Mouse (Mus musculus): ENCODE data around the gene Ccl1. TPM values are rescaled to one million over a fixed set of nuclear protein-coding genes. Genes with fewer than 3 reads are reported as not detected.

Ccl1 gene
- not detected for polyA plus RNA-seq (2014; fragmentation: Illumina TruSeq; extraction: RNeasy Lipid Tissue Mini Kit (QIAGEN cat#74804); ENCODE audit: low read depth, low replicate concordance)

GRCm38 (mm10) chr11:82305590-82305989 is at the start of gene Ccl1:
Ccl1 (minus strand) TSS chr11:82305690.

Other genes with a start within 250 kb of the Ccl1 start
- 11.3 TPM for gene Ccl11, start 247.9 kb downstream of the Ccl1 start, polyA plus RNA-seq (2014; fragmentation: Illumina TruSeq; extraction: RNeasy Lipid Tissue Mini Kit (QIAGEN cat#74804); ENCODE audit: low read depth, low replicate concordance)
- gene Ccl12, start 203.8 kb downstream of the Ccl1 start, polyA plus RNA-seq (2014; fragmentation: Illumina TruSeq; extraction: RNeasy Lipid Tissue Mini Kit (QIAGEN cat#74804); ENCODE audit: low read depth, low replicate concordance): not detected
- not detected for gene Ccl8, start 190.5 kb downstream of the Ccl1 start, polyA plus RNA-seq (2014; fragmentation: Illumina TruSeq; extraction: RNeasy Lipid Tissue Mini Kit (QIAGEN cat#74804); ENCODE audit: low read depth, low replicate concordance)
- gene Tmem132e, start 83.2 kb upstream of the Ccl1 start, polyA plus RNA-seq (2014; fragmentation: Illumina TruSeq; extraction: RNeasy Lipid Tissue Mini Kit (QIAGEN cat#74804); ENCODE audit: low read depth, low replicate concordance): not detected